Mouse (Mus musculus): ENCODE data around the gene Tctex1d2. TPM values are rescaled to one million over a fixed set of nuclear protein-coding genes. Genes with fewer than 3 reads are reported as not detected.

The Tctex1d2 gene
- polyA plus RNA-seq (2012; rRNA removed) = 11.1 and 12.0 TPM in 2 replicates

GRCm38 (mm10) chr16:32419517-32420483 is at the start of gene Tctex1d2:
Gene Tctex1d2, plus strand, starts transcription at chr16:32419702.
- Histone ChIP-seq H3K4me3 (ENCODE audit: insufficient read depth, low read depth, low read length) (peak within 1 kb of the TSS; percentile 61), H3K36me3 (ENCODE audit: control insufficient read depth, insufficient read depth, low read length) (no peaks in the 10 kb centered on the region), H3K27ac (ENCODE audit: insufficient read depth, low read depth, low read length) (peak within 1 kb of the TSS; percentile 46), H3K4me1 (ENCODE audit: control insufficient read depth, insufficient read depth, low read length) (peaks cover 12% of the 10 kb centered on the region; the same call in 1 of the 2 replicates), H3K27me3 (replicated peaks; ENCODE audit: control insufficient read depth, insufficient read depth, low read length) (no peaks in the 10 kb centered on the region)
- DNase-seq = peak; percentile 98
- 2% methylated on average over 45 of the region's 45 CpGs for WGBS
- TF ChIP-seq POLR2A (IDR thresholded peaks at IDR 0.05; ENCODE audit: low read depth, low read length) (peak; percentile 64), CTCF (conservative IDR thresholded peaks at IDR 0.05; ENCODE audit: insufficient read depth, insufficient read length, low read depth, low read length) (no peak)

DNA sequence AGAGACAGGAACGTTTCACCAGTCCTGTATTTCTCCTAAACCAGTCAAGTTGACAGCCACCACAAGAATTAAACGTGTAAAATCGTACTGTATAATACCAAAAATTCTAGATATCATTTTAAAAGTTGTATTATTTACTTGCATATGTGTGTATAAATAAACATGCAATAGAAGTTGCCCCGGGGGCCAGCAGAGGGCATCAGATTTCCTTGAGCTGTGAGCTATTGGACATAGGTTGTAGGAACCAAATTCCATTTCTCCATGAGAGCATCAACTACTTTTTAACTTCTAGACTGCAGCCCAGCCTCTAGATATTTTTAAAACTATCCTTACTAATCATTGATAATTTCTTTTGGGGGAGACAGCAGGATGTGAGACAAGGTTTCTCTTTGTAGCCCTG is 48.2 kb upstream of the Tctex1d2 start:
- peak; percentile 53 for DNase-seq
- Histone ChIP-seq H3K36me3 (ENCODE audit: control insufficient read depth, insufficient read depth, low read length) (peaks cover 1% of the 10 kb centered on the region; the same call in 1 of the 2 replicates), H3K4me3 (ENCODE audit: insufficient read depth, low read depth, low read length) (no peak overlapping the region), H3K27ac (ENCODE audit: insufficient read depth, low read depth, low read length) (no peak overlapping the region), H3K4me1 (ENCODE audit: control insufficient read depth, insufficient read depth, low read length) (no peaks in the 10 kb centered on the region), H3K27me3 (replicated peaks; ENCODE audit: control insufficient read depth, insufficient read depth, low read length) (no peaks in the 10 kb centered on the region)
- WGBS = 85% methylated on average over 4 of the region's 4 CpGs
- TF ChIP-seq POLR2A (IDR thresholded peaks at IDR 0.05; ENCODE audit: low read depth, low read length) = no peak
- peak; percentile 49 for TF ChIP-seq CTCF (conservative IDR thresholded peaks at IDR 0.05; ENCODE audit: insufficient read depth, insufficient read length, low read depth, low read length)

DNA sequence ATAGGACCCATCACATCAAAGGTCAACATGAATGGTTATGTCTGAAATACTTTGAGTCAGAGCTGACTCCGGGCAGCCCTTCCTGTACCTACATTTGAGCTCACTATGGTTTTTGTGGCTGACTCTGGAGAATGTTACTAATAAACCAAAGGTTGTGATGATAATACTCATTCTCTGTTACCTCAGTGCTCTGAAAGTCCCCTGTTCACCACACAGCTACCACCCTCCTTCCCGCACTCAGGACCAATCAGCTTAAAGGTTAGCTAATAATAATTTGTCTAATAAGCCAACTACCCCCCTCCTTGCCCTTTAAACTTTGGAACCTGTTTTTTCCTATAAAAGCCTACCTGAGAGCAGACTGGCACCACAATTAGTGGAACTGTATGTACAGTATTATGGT is 39.9 kb upstream of the Tctex1d2 start:
- H3K27ac ChIP-seq (ENCODE audit: insufficient read depth, low read depth, low read length) = no peak overlapping the region
- H3K4me3 ChIP-seq (ENCODE audit: insufficient read depth, low read depth, low read length) = no peak overlapping the region
- no peak for TF ChIP-seq CTCF (conservative IDR thresholded peaks at IDR 0.05; ENCODE audit: insufficient read depth, insufficient read length, low read depth, low read length)
- no peak for TF ChIP-seq POLR2A (IDR thresholded peaks at IDR 0.05; ENCODE audit: low read depth, low read length)
- peaks cover 17% of the 10 kb centered on the region for H3K36me3 ChIP-seq (ENCODE audit: control insufficient read depth, insufficient read depth, low read length)
- 69% methylated on average over 2 of the region's 2 CpGs for WGBS
- no peaks in the 10 kb centered on the region for H3K4me1 ChIP-seq (ENCODE audit: control insufficient read depth, insufficient read depth, low read length)
- peak; percentile 44 for DNase-seq
- H3K27me3 ChIP-seq (replicated peaks; ENCODE audit: control insufficient read depth, insufficient read depth, low read length) = no peaks in the 10 kb centered on the region

GRCm38 (mm10) chr16:32382901-32383300 is 36.6 kb upstream of the Tctex1d2 start:
- Histone ChIP-seq H3K4me3 (ENCODE audit: insufficient read depth, low read depth, low read length) (no peak overlapping the region), H3K27ac (ENCODE audit: insufficient read depth, low read depth, low read length) (no peak overlapping the region), H3K4me1 (ENCODE audit: control insufficient read depth, insufficient read depth, low read length) (no peaks in the 10 kb centered on the region), H3K36me3 (ENCODE audit: control insufficient read depth, insufficient read depth, low read length) (peaks cover 14% of the 10 kb centered on the region), H3K27me3 (replicated peaks; ENCODE audit: control insufficient read depth, insufficient read depth, low read length) (no peaks in the 10 kb centered on the region)
- no peak for TF ChIP-seq POLR2A (IDR thresholded peaks at IDR 0.05; ENCODE audit: low read depth, low read length)
- no peak for TF ChIP-seq CTCF (conservative IDR thresholded peaks at IDR 0.05; ENCODE audit: insufficient read depth, insufficient read length, low read depth, low read length)
- DNase-seq = no peak

DNA sequence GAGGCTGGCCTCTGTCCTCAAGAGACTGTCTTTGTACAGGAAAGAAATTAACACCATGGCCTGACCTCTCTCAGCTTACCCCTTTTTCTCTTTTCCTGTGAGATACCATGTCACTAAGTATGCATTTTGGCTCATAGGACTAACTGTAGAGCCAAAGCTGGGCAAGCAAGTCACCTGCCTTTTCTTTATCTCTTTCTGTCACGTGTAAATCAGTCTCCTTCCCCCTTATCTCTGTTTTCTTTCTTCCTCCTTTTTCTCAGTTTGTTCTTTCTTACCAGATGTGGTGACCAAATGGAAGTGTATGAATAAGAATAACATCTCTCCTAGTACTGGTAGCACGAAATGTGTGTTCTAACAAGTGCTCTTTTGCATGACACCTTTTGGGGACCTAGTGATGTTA is 34.6 kb upstream of the Tctex1d2 start:
- Histone ChIP-seq H3K27me3 (replicated peaks; ENCODE audit: control insufficient read depth, insufficient read depth, low read length) (no peaks in the 10 kb centered on the region), H3K4me1 (ENCODE audit: control insufficient read depth, insufficient read depth, low read length) (no peaks in the 10 kb centered on the region)
- 90% methylated on average over 2 of the region's 2 CpGs for WGBS

DNA sequence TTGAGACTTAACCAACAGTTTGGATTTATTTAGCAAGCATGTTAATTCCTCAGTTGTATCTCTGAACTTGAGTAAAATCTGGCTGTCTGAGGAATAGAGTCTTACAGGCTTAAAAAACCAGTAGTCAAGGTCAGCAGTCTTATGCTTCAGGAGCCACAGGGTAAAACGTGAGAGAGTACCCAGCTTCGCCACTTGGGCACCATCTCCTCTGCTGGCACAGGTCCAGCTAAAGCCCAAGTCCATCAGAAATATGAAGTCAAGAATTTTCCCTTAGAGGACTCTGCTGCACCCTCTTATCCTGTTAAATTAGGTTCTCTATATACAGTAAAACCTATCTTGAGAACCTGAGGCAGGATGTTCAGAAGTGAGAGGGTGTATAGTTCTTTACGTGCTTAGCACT is 32.7 kb upstream of the Tctex1d2 start:
- DNase-seq = peak; percentile 31
- TF ChIP-seq POLR2A (IDR thresholded peaks at IDR 0.05; ENCODE audit: low read depth, low read length) (no peak), CTCF (conservative IDR thresholded peaks at IDR 0.05; ENCODE audit: insufficient read depth, insufficient read length, low read depth, low read length) (no peak; the same call in 1 of the 2 replicates)
- Histone ChIP-seq H3K27ac (ENCODE audit: insufficient read depth, low read depth, low read length) (no peak overlapping the region), H3K4me1 (ENCODE audit: control insufficient read depth, insufficient read depth, low read length) (no peaks in the 10 kb centered on the region), H3K4me3 (ENCODE audit: insufficient read depth, low read depth, low read length) (no peak overlapping the region), H3K36me3 (ENCODE audit: control insufficient read depth, insufficient read depth, low read length) (peaks cover 10% of the 10 kb centered on the region), H3K27me3 (replicated peaks; ENCODE audit: control insufficient read depth, insufficient read depth, low read length) (no peaks in the 10 kb centered on the region)
- WGBS = 66% methylated on average over 3 of the region's 3 CpGs

More for the DNA sequence above, 34.6 kb upstream of the Tctex1d2 start:
- DNase-seq = no peak
- Histone ChIP-seq H3K27ac (ENCODE audit: insufficient read depth, low read depth, low read length) (no peak overlapping the region), H3K36me3 (ENCODE audit: control insufficient read depth, insufficient read depth, low read length) (peaks cover 14% of the 10 kb centered on the region), H3K4me3 (ENCODE audit: insufficient read depth, low read depth, low read length) (no peak overlapping the region)
- no peak for TF ChIP-seq POLR2A (IDR thresholded peaks at IDR 0.05; ENCODE audit: low read depth, low read length)
- TF ChIP-seq CTCF (conservative IDR thresholded peaks at IDR 0.05; ENCODE audit: insufficient read depth, insufficient read length, low read depth, low read length) = no peak

GRCm38 (mm10) chr16:32389049-32389448 is 30.5 kb upstream of the Tctex1d2 start:
- H3K36me3 ChIP-seq (ENCODE audit: control insufficient read depth, insufficient read depth, low read length) = peaks cover 4% of the 10 kb centered on the region; the same call in 1 of the 2 replicates
- TF ChIP-seq POLR2A (IDR thresholded peaks at IDR 0.05; ENCODE audit: low read depth, low read length) = no peak
- no peak for TF ChIP-seq CTCF (conservative IDR thresholded peaks at IDR 0.05; ENCODE audit: insufficient read depth, insufficient read length, low read depth, low read length)

More at GRCm38 (mm10) chr16:32389049-32389448, 30.5 kb upstream of the Tctex1d2 start:
- Histone ChIP-seq H3K4me3 (ENCODE audit: insufficient read depth, low read depth, low read length) (no peak overlapping the region), H3K27me3 (replicated peaks; ENCODE audit: control insufficient read depth, insufficient read depth, low read length) (no peaks in the 10 kb centered on the region), H3K27ac (ENCODE audit: insufficient read depth, low read depth, low read length) (no peak overlapping the region), H3K4me1 (ENCODE audit: control insufficient read depth, insufficient read depth, low read length) (no peaks in the 10 kb centered on the region)
- no peak for DNase-seq

Measured in kidney, adult 2 months (tissue).